Mouse (Mus musculus) bone marrow macrophage, adult 2 months (primary cell): ENCODE measurements around the gene Spef2.

Experiments
- CTCF ChIP-seq: IDR thresholded peaks from 2 replicates; pipeline ENCODE4 v1.5.1; 2012; ENCODE audit warnings: low read depth, mild to moderate bottlenecking, low read length, moderate library complexity
- POLR2A ChIP-seq: IDR thresholded peaks from 2 replicates; pipeline ENCODE4 v1.6.1; 2012; ENCODE audit warnings: mild to moderate bottlenecking, low read depth, low read length, borderline replicate concordance

DNA sequence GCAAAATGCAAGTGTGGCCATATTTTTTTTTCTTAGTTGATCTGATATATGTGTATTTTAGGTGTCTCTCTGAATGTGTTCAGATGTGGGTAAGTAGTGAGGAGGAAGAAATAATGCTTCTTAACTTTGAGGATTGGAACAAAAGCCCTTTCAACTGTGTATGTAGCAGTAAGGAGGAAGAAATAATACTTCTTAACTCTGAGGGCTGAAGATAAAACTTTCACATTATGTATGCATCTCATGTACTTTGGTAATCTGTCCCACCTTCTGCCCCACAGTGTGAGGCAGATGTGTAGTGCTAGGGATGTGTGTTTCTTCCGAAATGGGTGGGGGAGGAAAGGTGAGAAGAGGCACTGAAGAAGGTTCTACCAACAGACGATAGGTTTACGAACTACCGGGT is 181.4 kb downstream of the Spef2 start:
- TF ChIP-seq CTCF, result no peak
- TF ChIP-seq POLR2A, result no peak
